Mouse (Mus musculus) CH12.LX (cell line): ENCODE results near the gene Wdr5. TPM values are rescaled to one million over a fixed set of nuclear protein-coding genes. Genes with fewer than 3 reads are reported as not detected.

Experiments
- DNase-seq: peaks from one replicate; pipeline ENCODE4 v3.0.0-alpha.2; 2013; ENCODE audit errors: extremely low read depth
- H3K27ac ChIP-seq: 2 replicates; pipeline ENCODE4 v1.5.1; 2012; ENCODE audit warnings: low read depth, mild to moderate bottlenecking, control low read depth, moderate library complexity; ENCODE audit not compliant: insufficient read depth
- H3K27me3 ChIP-seq: replicated peaks from 2 replicates; pipeline ENCODE3; 2012; ENCODE audit warnings: inconsistent platforms
- H3K36me3 ChIP-seq, 2 experiments: replicated peaks in 1 of 2; 2 replicates each; pipeline versions ENCODE3 to v1.6.1; 2012; ENCODE audit warnings: inconsistent platforms in 1 of 2, low read length in 1 of 2, mild to moderate bottlenecking in 1 of 2, mixed read lengths in 1 of 2, moderate library complexity in 1 of 2; ENCODE audit not compliant: control insufficient read depth in 1 of 2, insufficient read depth in 1 of 2
- H3K4me1 ChIP-seq, 2 experiments: 2 replicates each; pipeline ENCODE4 v1.6.1; 2012; ENCODE audit warnings: inconsistent platforms in 1 of 2, moderate library complexity in 1 of 2; ENCODE audit not compliant: insufficient read depth in 2 of 2, control insufficient read depth in 1 of 2
- H3K4me2 ChIP-seq: 2 replicates; pipeline ENCODE4 v1.6.1; 2012; ENCODE audit warnings: low read depth, mild to moderate bottlenecking, control low read depth; ENCODE audit not compliant: poor library complexity, insufficient read depth, severe bottlenecking
- H3K4me3 ChIP-seq, 3 experiments: fragments of 150-350 bp in 1 of 3; sonication (generic) in 1 of 3; replicated peaks in 1 of 3; 2 replicates each; pipeline versions ENCODE3 to v1.5.1; 2011 to 2012; ENCODE audit warnings: low read depth in 2 of 3, low read length in 2 of 3, mild to moderate bottlenecking in 2 of 3, moderate library complexity in 2 of 3, control low read depth in 1 of 3, improper control_type of control experiment in 1 of 3, inconsistent platforms in 1 of 3, mixed read lengths in 1 of 3; ENCODE audit not compliant: poor library complexity in 1 of 3
- H3K79me2 ChIP-seq: replicated peaks from 2 replicates; pipeline ENCODE4 v1.6.1; 2012; ENCODE audit warnings: mild to moderate bottlenecking, moderate library complexity; ENCODE audit not compliant: control insufficient read depth, poor library complexity, insufficient read depth, severe bottlenecking; ENCODE audit errors: extremely low read depth
- H3K9ac ChIP-seq: 2 replicates; pipeline ENCODE4 v1.6.1; 2012; ENCODE audit warnings: low read depth, mild to moderate bottlenecking, control low read depth, moderate library complexity; ENCODE audit not compliant: insufficient read depth
- H3K9me3 ChIP-seq: replicated peaks from 2 replicates; pipeline ENCODE3; 2012; ENCODE audit warnings: low read length, inconsistent platforms, mixed read lengths
- BHLHE40 ChIP-seq: IDR thresholded peaks from 2 replicates; pipeline ENCODE4 v1.6.1; 2011; ENCODE audit warnings: mild to moderate bottlenecking, low read depth, low read length, improper control_type of control experiment
- CHD1 ChIP-seq: IDR thresholded peaks from 2 replicates; pipeline ENCODE4 v1.6.1; 2012; ENCODE audit warnings: low read depth, low read length, improper control_type of control experiment, inconsistent platforms
- E2F4 ChIP-seq: IDR thresholded peaks from 2 replicates; pipeline ENCODE4 v1.6.1; 2011; ENCODE audit warnings: low read depth, low read length, improper control_type of control experiment; ENCODE audit not compliant: insufficient replicate concordance
- GABPA ChIP-seq: IDR thresholded peaks from 2 replicates; pipeline ENCODE4 v1.6.1; 2012; ENCODE audit warnings: low read depth, low read length, improper control_type of control experiment, inconsistent platforms; ENCODE audit not compliant: insufficient replicate concordance
- JUND ChIP-seq: conservative IDR thresholded peaks from 2 replicates; pipeline ENCODE4 v1.6.1; 2011; ENCODE audit warnings: low read depth, low read length, improper control_type of control experiment
- MAFK ChIP-seq: IDR thresholded peaks from 2 replicates; pipeline ENCODE4 v1.6.1; 2011; ENCODE audit warnings: low read length, improper control_type of control experiment; ENCODE audit not compliant: insufficient replicate concordance
- MAX ChIP-seq: IDR thresholded peaks from 2 replicates; pipeline ENCODE4 v1.6.1; 2011; ENCODE audit warnings: low read length, improper control_type of control experiment
- MAZ ChIP-seq: IDR thresholded peaks from 2 replicates; pipeline ENCODE4 v1.6.1; 2012; ENCODE audit warnings: low read depth, mild to moderate bottlenecking, inconsistent platforms, low read length, improper control_type of control experiment, moderate library complexity
- MEF2A ChIP-seq: IDR thresholded peaks from 2 replicates; pipeline ENCODE4 v1.6.1; 2014; ENCODE audit warnings: low read depth, mild to moderate bottlenecking, inconsistent platforms, low read length, improper control_type of control experiment, borderline replicate concordance
- MXI1 ChIP-seq: IDR thresholded peaks from 2 replicates; pipeline ENCODE4 v1.6.1; 2011; ENCODE audit warnings: mild to moderate bottlenecking, low read depth, low read length, improper control_type of control experiment
- MYC ChIP-seq: IDR thresholded peaks from 2 replicates; pipeline ENCODE4 v1.6.1; 2011; ENCODE audit warnings: low read depth, mild to moderate bottlenecking, improper control_type of control experiment, low read length
- NELFE ChIP-seq: IDR thresholded peaks from 2 replicates; pipeline ENCODE4 v1.6.1; 2011; ENCODE audit warnings: low read depth, low read length, improper control_type of control experiment
- NRF1 ChIP-seq: IDR thresholded peaks from 2 replicates; pipeline ENCODE4 v1.6.1; 2014; ENCODE audit warnings: low read depth, mild to moderate bottlenecking, inconsistent platforms, low read length, improper control_type of control experiment, moderate library complexity
- POLR2AphosphoS2 ChIP-seq: IDR thresholded peaks from 2 replicates; pipeline ENCODE4 v1.6.1; 2011; ENCODE audit warnings: low read depth, low read length, improper control_type of control experiment
- SIN3A ChIP-seq: IDR thresholded peaks from 2 replicates; pipeline ENCODE4 v1.6.1; 2012; ENCODE audit warnings: low read length, improper control_type of control experiment, inconsistent platforms
- TBP ChIP-seq: conservative IDR thresholded peaks from 2 replicates; pipeline ENCODE4 v1.6.1; 2011; ENCODE audit warnings: low read depth, low read length, improper control_type of control experiment
- UBTF ChIP-seq: IDR thresholded peaks from 2 replicates; pipeline ENCODE4 v1.6.1; 2012; ENCODE audit warnings: low read depth, mild to moderate bottlenecking, inconsistent platforms, low read length, improper control_type of control experiment, moderate library complexity
- ZKSCAN1 ChIP-seq: IDR thresholded peaks from 2 replicates; pipeline ENCODE4 v1.6.1; 2012; ENCODE audit warnings: low read depth, inconsistent platforms, low read length, improper control_type of control experiment, borderline replicate concordance
- ZNF384 ChIP-seq: IDR thresholded peaks from 2 replicates; pipeline ENCODE4 v1.6.1; 2012; ENCODE audit warnings: low read depth, low read length, improper control_type of control experiment, inconsistent platforms
- dilution Hi-C: fragments of 300-500 bp; cut with MboI; formaldehyde crosslinking; loops from 2 replicates; pipeline ENCODE4 v1.14.3; 2020; ENCODE audit warnings: low sequenced_read_pairs; ENCODE audit not compliant: extremely low pct_unique_long_range_greater_than_20kb, extremely low pct_ligation_motif_present
- in situ Hi-C: fragments of 300-500 bp; cut with MboI; formaldehyde crosslinking; loops from 3 replicates; pipeline ENCODE4 v1.14.3; 2019; ENCODE audit warnings: low sequenced_read_pairs, low pct_ligation_motif_present, low pct_unique_long_range_greater_than_20kb, mixed read lengths
- polyA plus RNA-seq: library from polyadenylated mRNA; unstranded; fragments of >175 nt; gene quantifications from 2 replicates; pipeline ENCODE4 v1.2.1, GENCODE M21; 2012; ENCODE audit warnings: low read depth; ENCODE audit not compliant: insufficient read length
- total RNA-seq, 2 experiments: library from RNA; depleted of rRNA; stranded (reverse); fragments of 300-350 nt in 1 of 2; fragments of >200 nt in 1 of 2; gene quantifications; 2 replicates each; pipeline ENCODE4 v1.2.3; 2012 to 2014

The Wdr5 gene
- total and polyA plus RNA-seq, 3 experiments, result 33.9 to 56.0 (median 54.8) TPM

DNA sequence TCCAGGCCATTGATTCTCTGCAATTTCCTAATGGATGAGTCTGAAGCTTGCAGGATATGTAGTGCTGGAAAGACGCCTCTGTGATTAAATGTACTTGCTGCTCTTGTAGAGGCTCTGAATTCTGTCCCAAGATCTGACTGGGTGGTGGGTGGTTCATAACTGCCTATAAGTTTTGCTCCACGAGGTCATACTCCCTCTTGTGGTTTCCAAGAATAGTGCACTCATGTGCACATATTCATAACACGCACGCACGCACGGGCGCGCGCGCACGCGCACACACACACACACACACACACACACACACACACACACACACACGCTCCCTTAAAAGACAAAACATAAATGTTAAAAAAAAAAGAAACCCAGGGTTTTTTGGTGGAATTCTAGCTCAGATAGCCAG is 69.6 kb downstream of the Wdr5 start:
- Histone ChIP-seq H3K4me1 (no peaks in the 10 kb centered on the region), H3K27me3 (peaks cover 83% of the 10 kb centered on the region), H3K27ac (no peak overlapping the region), H3K9me3 (peaks cover 15% of the 10 kb centered on the region), H3K4me2 (no peak overlapping the region), H3K4me3 (no peak overlapping the region), H3K9ac (no peak overlapping the region), H3K36me3 (no peaks in the 10 kb centered on the region), H3K79me2 (no peaks in the 10 kb centered on the region)
- no peak for TF ChIP-seq MAX
- no peak for TF ChIP-seq BHLHE40
- TF ChIP-seq MXI1, result no peak
- TF ChIP-seq MEF2A, result no peak
- TF ChIP-seq E2F4, result no peak
- no peak for TF ChIP-seq MYC
- no peak for TF ChIP-seq CHD1
- no peak for TF ChIP-seq TBP
- TF ChIP-seq JUND, result no peak
- no peak for TF ChIP-seq SIN3A
- TF ChIP-seq ZKSCAN1, result no peak
- no peak for TF ChIP-seq MAZ
- no peak for TF ChIP-seq POLR2AphosphoS2
- no peak for TF ChIP-seq UBTF
- no peak for TF ChIP-seq GABPA
- no peak for TF ChIP-seq NELFE
- no peak for TF ChIP-seq MAFK
- TF ChIP-seq ZNF384, result no peak
- TF ChIP-seq NRF1, result no peak
- DNase-seq, result no peak
- dilution Hi-C loops (no loop called here), in situ Hi-C loops (no loop called here)

Other genes starting within 250 kb of the Wdr5 start
- 46.6 and 48.5 TPM in 2 replicates for gene Vav2, start 88.1 kb upstream of the Wdr5 start, total RNA-seq (2012; rRNA removed)
- 31.5 and 31.7 TPM in 2 replicates for gene Vav2, start 88.1 kb upstream of the Wdr5 start, total RNA-seq (2014; rRNA removed)
- gene Vav2, start 88.1 kb upstream of the Wdr5 start, polyA plus RNA-seq, result 46.8 and 47.3 TPM in 2 replicates
- gene Brd3os, start 72.8 kb upstream of the Wdr5 start, total RNA-seq (2012; rRNA removed), result 0.92 and 2.1 TPM in 2 replicates
- gene Brd3os, start 72.8 kb upstream of the Wdr5 start, total RNA-seq (2014; rRNA removed), result 0.74 and 1.2 TPM in 2 replicates
- gene Brd3os, start 72.8 kb upstream of the Wdr5 start, polyA plus RNA-seq, result 1.2 and 1.8 TPM in 2 replicates
- 5.2 and 6.6 TPM in 2 replicates for gene Brd3, start 7.5 kb upstream of the Wdr5 start, total RNA-seq (2012; rRNA removed)
- 2.5 TPM in 2 replicates for gene Brd3, start 7.5 kb upstream of the Wdr5 start, total RNA-seq (2014; rRNA removed)
- gene Brd3, start 7.5 kb upstream of the Wdr5 start, polyA plus RNA-seq, result 15.6 and 17.1 TPM in 2 replicates
- 2.1 and 2.6 TPM in 2 replicates for gene Rxra, start 161.3 kb downstream of the Wdr5 start, total RNA-seq (2012; rRNA removed)
- gene Rxra, start 161.3 kb downstream of the Wdr5 start, total RNA-seq (2014; rRNA removed), result 1.8 and 2.4 TPM in 2 replicates
- 4.1 and 5.5 TPM in 2 replicates for gene Rxra, start 161.3 kb downstream of the Wdr5 start, polyA plus RNA-seq